ENCODE assay signal across 22 mouse cellular contexts in genomic region chr11:75410591-75410990, GRCm38 (mm10). TPM values are rescaled to one million over a fixed set of nuclear protein-coding genes. Genes with fewer than 3 reads are reported as not detected.
DNase-seq lines count a peak whose midpoint lies in the region; ATAC-seq lines count a peak whose summit lies in the region.
"Had no signal": no experiment of that assay in that cellular context is flagged by ENCODE, and none has a peak within 500 bp of the region (broad histone marks: within the 10 kb centered on the region; RNA-seq: fewer than 3 reads in every experiment).

No protein-coding gene starts in this region.

- WGBS in kidney, embryonic 15.5 days, result 81% methylated on average over 7 of the region's 7 CpGs

- H3K36me3 ChIP-seq in kidney, embryonic 15.5 days, result peaks cover 22% of the 10 kb centered on the region
- H3K36me3 ChIP-seq: heart, embryonic 15.5 days had no signal

- peaks cover 8% of the 10 kb centered on the region; the same call in 1 of the 2 replicates for H3K4me1 ChIP-seq in kidney, embryonic 15.5 days
- H3K4me1 ChIP-seq: embryonic facial prominence, embryonic 10.5 days had no signal

- H3K9ac ChIP-seq in kidney, embryonic 15.5 days, result no peak overlapping the region
- H3K9ac ChIP-seq: heart, embryonic 15.5 days; hindbrain, embryonic 14.5 days; midbrain, embryonic 13.5 days had no signal

- no peak overlapping the region for H3K4me2 ChIP-seq in kidney, embryonic 15.5 days
- H3K4me2 ChIP-seq: heart, embryonic 15.5 days; hindbrain, embryonic 14.5 days; midbrain, embryonic 13.5 days had no signal

- no peaks in the 10 kb centered on the region for H3K27me3 ChIP-seq in kidney, embryonic 15.5 days
- H3K27me3 ChIP-seq: heart, embryonic 15.5 days; megakaryocyte, embryonic 14.5 days; midbrain, embryonic 13.5 days had no signal

- no peak for DNase-seq in kidney, postnatal 14 days
- DNase-seq in A20 (ENCODE audit: low read depth, low spot score), result peak; percentile 53
- peak; percentile 50 for DNase-seq in induced T-regulatory cell, adult 2 months (ENCODE audit: low read depth)
- peak; percentile 59 for DNase-seq in thymus, postnatal 14 days
- no peak for DNase-seq in cerebellum, adult 9-11 months
- DNase-seq: adrenal gland, postnatal 25 days; cerebellum, adult 9-10 months; gastrocnemius, postnatal 25 days; heart, adult 2 months; heart, postnatal 4 days; left cerebral cortex, postnatal 4 days; lung, adult 2 months had no signal

- H3K27ac ChIP-seq in kidney, embryonic 15.5 days, result peak overlapping the region; percentile 82
- H3K27ac ChIP-seq: embryonic facial prominence, embryonic 10.5 days; forebrain, embryonic 10.5 days; heart, adult 2 months; heart, embryonic 15.5 days; hindbrain, embryonic 14.5 days; left cerebral cortex, adult 2 months; midbrain, embryonic 13.5 days had no signal

- no peaks in the 10 kb centered on the region for H3K9me3 ChIP-seq in kidney, embryonic 15.5 days (replicated peaks)
- H3K9me3 ChIP-seq: embryonic facial prominence, embryonic 10.5 days; forebrain, embryonic 10.5 days; heart, embryonic 15.5 days; megakaryocyte, embryonic 14.5 days; midbrain, embryonic 13.5 days had no signal

- H3K4me3 ChIP-seq in kidney, embryonic 15.5 days (replicated peaks), result no peak overlapping the region
- H3K4me3 ChIP-seq: embryonic facial prominence, embryonic 10.5 days; forebrain, embryonic 10.5 days; heart, adult 2 months; heart, embryonic 15.5 days; left cerebral cortex, adult 2 months; megakaryocyte, embryonic 14.5 days; midbrain, embryonic 13.5 days had no signal

- no peak for ATAC-seq in kidney, embryonic 15.5 days (replicated peaks; ENCODE audit: low FRiP score)
- no peak for ATAC-seq in erythroid progenitor cell, adult 5-6 weeks (replicated peaks; ENCODE audit: low FRiP score, poor library complexity, severe bottlenecking)
- ATAC-seq: forebrain, embryonic 16.5 days; midbrain, embryonic 13.5 days had no signal

RNA-seq across cellular contexts. Expression of gene Serpinf1, which starts 11.9 kb away (rescaled TPM):
- polyA plus RNA-seq in kidney, embryonic 15.5 days (2015; fragmentation: Nextera tagmentation; extraction: Ambion mirVana), result 129 and 140 TPM in 2 replicates
- 2.9 and 26.0 TPM in 2 replicates for total RNA-seq in erythroid progenitor cell, adult 5-6 weeks (2015; ENCODE audit: low replicate concordance)
- 2.2 TPM in 1 of 2 replicates, not detected in the other for total RNA-seq in erythroid progenitor cell, adult 5-6 weeks (2017; ENCODE audit: low replicate concordance)

RNA-seq across cellular contexts. Expression of gene Serpinf2, which starts 28.8 kb away (rescaled TPM):
- 35.4 and 47.2 TPM in 2 replicates for polyA plus RNA-seq in kidney, embryonic 15.5 days (2015; fragmentation: Nextera tagmentation; extraction: Ambion mirVana)
- total RNA-seq in erythroid progenitor cell, adult 5-6 weeks (2015; ENCODE audit: low replicate concordance), result 2.2 TPM in 1 of 2 replicates, not detected in the other
- 0.98 and 1.5 TPM in 2 replicates for total RNA-seq in erythroid progenitor cell, adult 5-6 weeks (2017; ENCODE audit: low replicate concordance)
- total RNA-seq: adrenal gland, postnatal 25 days; gastrocnemius, postnatal 25 days; heart, adult 2 months had no signal
- polyA plus RNA-seq: embryonic facial prominence, embryonic 10.5 days; forebrain, embryonic 16.5 days; hindbrain, embryonic 14.5 days had no signal

RNA-seq across cellular contexts. Expression of gene Wdr81, which starts 43.9 kb away (rescaled TPM):
- 5.0 and 6.2 TPM in 2 replicates for polyA plus RNA-seq in kidney, embryonic 15.5 days (2015; fragmentation: Nextera tagmentation; extraction: Ambion mirVana)
- total RNA-seq in erythroid progenitor cell, adult 5-6 weeks (2015; ENCODE audit: low replicate concordance), result 39.0 and 53.3 TPM in 2 replicates
- total RNA-seq in erythroid progenitor cell, adult 5-6 weeks (2017; ENCODE audit: low replicate concordance), result 45.6 and 48.8 TPM in 2 replicates

RNA-seq across cellular contexts. Expression of gene Tlcd2, which starts 50.9 kb away (rescaled TPM):
- polyA plus RNA-seq in kidney, embryonic 15.5 days (2015; fragmentation: Nextera tagmentation; extraction: Ambion mirVana), result 22.6 and 24.5 TPM in 2 replicates
- total RNA-seq in erythroid progenitor cell, adult 5-6 weeks (2015; ENCODE audit: low replicate concordance), result 1.8 and 6.7 TPM in 2 replicates
- total RNA-seq in erythroid progenitor cell, adult 5-6 weeks (2017; ENCODE audit: low replicate concordance), result 1.0 and 17.8 TPM in 2 replicates

Comparison
In these comparisons a context has a peak if more than half of its experiments do, and no peak if none do; other contexts are left out.
1. DNase-seq: peak in A20 (single experiment), induced T-regulatory cell, adult 2 months (single experiment) and thymus, postnatal 14 days (single experiment); none in kidney, postnatal 14 days (single experiment) and cerebellum, adult 9-11 months (single experiment).